Mouse (Mus musculus) c-Kit-positive CD71-negative TER-119-negative erythroid progenitor cells, embryonic 14.5 days (primary cell): ENCODE data around the gene Gm20937.
"Not testable (repeated sequence)": the region's sequence is repeated elsewhere in the genome, so short reads cannot be mapped to it uniquely, and the experiment has no call there.

Experiments
- DNase-seq: peaks from one replicate; pipeline ENCODE4 v3.0.0-alpha.2; 2013; ENCODE audit warnings: low read depth

Gene Gm20937

DNA sequence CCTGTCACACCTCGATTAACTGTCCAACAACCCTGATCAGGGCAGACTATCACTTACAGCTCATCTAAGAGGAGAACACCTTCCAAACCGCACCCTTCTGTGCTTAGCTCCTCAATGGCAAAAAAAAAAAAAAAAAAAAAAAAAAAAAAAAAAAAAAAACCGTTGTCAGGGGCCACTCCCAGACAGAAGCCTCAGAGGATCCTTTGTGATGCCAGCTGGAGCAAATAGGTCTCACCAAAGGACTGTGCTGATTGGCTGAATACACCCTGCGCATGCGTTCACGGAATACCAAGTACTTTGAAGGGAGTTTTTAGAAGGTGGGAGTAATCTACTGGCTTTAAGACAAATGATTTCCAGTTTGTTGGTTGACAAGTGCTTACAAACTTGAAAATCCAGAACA is at the start of gene Gm20937:
Gm20937 (minus strand) TSS at position 101 of the 400 bp plus-strand sequence.
- not testable (repeated sequence) for DNase-seq
